13 mouse cellular contexts compared by ENCODE assay signal in genomic region chr16:21607021-21607650, GRCm38 (mm10).
DNase-seq lines count a peak whose midpoint lies in the region; ATAC-seq and TF ChIP-seq lines count a peak whose summit lies in the region.
"Had no signal": no experiment of that assay in that cellular context is flagged by ENCODE, and none has a peak within 500 bp of the region (broad histone marks: within the 10 kb centered on the region; RNA-seq: fewer than 3 reads in every experiment).

No protein-coding gene starts in this region.

- no peak overlapping the region for H3K4me3 ChIP-seq in heart, embryonic 10.5 days
- H3K4me3 ChIP-seq in left cerebral cortex, adult 2 months: no peak overlapping the region
- H3K4me3 ChIP-seq in kidney, embryonic 16.5 days (ENCODE audit: low read length): no peak overlapping the region
- H3K4me3 ChIP-seq: hindbrain, embryonic 10.5 days; limb, embryonic 12.5 days had no signal

- no peak overlapping the region for H3K4me2 ChIP-seq in kidney, embryonic 16.5 days (replicated peaks; ENCODE audit: low read depth, low read length)
- H3K4me2 ChIP-seq: limb, embryonic 12.5 days had no signal

- H3K4me1 ChIP-seq in heart, embryonic 10.5 days: peaks cover 23% of the 10 kb centered on the region
- peaks cover 16% of the 10 kb centered on the region for H3K4me1 ChIP-seq in kidney, embryonic 16.5 days (ENCODE audit: insufficient read depth, low read length)
- H3K4me1 ChIP-seq: limb, embryonic 12.5 days had no signal

- H3K27me3 ChIP-seq in heart, embryonic 10.5 days (ENCODE audit: insufficient read depth, poor library complexity, severe bottlenecking): no peaks in the 10 kb centered on the region
- no peaks in the 10 kb centered on the region for H3K27me3 ChIP-seq in kidney, embryonic 16.5 days (ENCODE audit: insufficient read depth, low read length)
- H3K27me3 ChIP-seq: limb, embryonic 12.5 days had no signal

- peak; percentile 42; the same call in 1 of the 2 replicates for ATAC-seq in kidney, embryonic 16.5 days (ENCODE audit: low FRiP score, low TSS enrichment)
- ATAC-seq: CD4-positive, CD25-positive, alpha-beta regulatory T cell, adult 4 months had no signal

- no peaks in the 10 kb centered on the region for H3K9me3 ChIP-seq in heart, embryonic 10.5 days
- no peaks in the 10 kb centered on the region for H3K9me3 ChIP-seq in kidney, embryonic 16.5 days (ENCODE audit: low read length)
- H3K9me3 ChIP-seq: hindbrain, embryonic 10.5 days; limb, embryonic 12.5 days had no signal

- peak; percentile 31 for DNase-seq in heart, embryonic 10.5 days (ENCODE audit: low spot score)
- DNase-seq in heart, adult 18-20 months: no peak
- DNase-seq in left cerebral cortex, adult 2 months (ENCODE audit: extremely low spot score in 1 of 2, low spot score in 2 of 2): no peak
- no peak for DNase-seq in left cerebral cortex, postnatal 14 days (ENCODE audit: low spot score in 2 of 2)
- peak; percentile 29 for DNase-seq in brain, embryonic 14.5 days (ENCODE audit: low read depth)
- no peak for DNase-seq in layer of hippocampus, postnatal 25 days (ENCODE audit: extremely low spot score in 1 of 2, low spot score in 1 of 2)
- no peak for DNase-seq in adipocyte (ENCODE audit: low spot score)
- DNase-seq: midbrain, embryonic 14.5 days; right cerebral cortex, postnatal 4 days had no signal

- intact Hi-C loops in left cerebral cortex, adult 2 months (cut with DNase I): loop anchor here (5.0 kb wide), 1 partner anchor 85 kb away; no protein-coding TSS in a partner anchor
- intact Hi-C loops in left cerebral cortex, postnatal 14 days (cut with DNase I): no loop called here

- no peak for TF ChIP-seq CTCF in left cerebral cortex, adult 2 months (IDR thresholded peaks at IDR 0.05)
- no peak for TF ChIP-seq CTCF in brain, embryonic 14.5 days (IDR thresholded peaks at IDR 0.05; ENCODE audit: borderline replicate concordance, extremely low read depth, insufficient read depth, insufficient read length)

- no peak overlapping the region for H3K9ac ChIP-seq in kidney, embryonic 16.5 days (replicated peaks; ENCODE audit: low read length)
- H3K9ac ChIP-seq: limb, embryonic 12.5 days had no signal

- 82% methylated on average over 8 of the region's 8 CpGs for WGBS in heart, embryonic 10.5 days
- 66% methylated on average over 8 of the region's 8 CpGs for WGBS in kidney, embryonic 16.5 days

- H3K36me3 ChIP-seq in heart, embryonic 10.5 days: 0 out of 2 replicates have a peak, but pooled peaks cover under 1% of the 10 kb centered on the region
- H3K36me3 ChIP-seq in kidney, embryonic 16.5 days (ENCODE audit: insufficient read depth, low read length): no peaks in the 10 kb centered on the region
- H3K36me3 ChIP-seq: hindbrain, embryonic 10.5 days; limb, embryonic 12.5 days had no signal

- TF ChIP-seq POLR2A in brain, embryonic 14.5 days (IDR thresholded peaks at IDR 0.05; ENCODE audit: borderline replicate concordance, extremely low read depth, insufficient read depth, insufficient read length, poor library complexity, severe bottlenecking): no peak

- peak overlapping the region; percentile 4; the same call in 1 of the 2 replicates for H3K27ac ChIP-seq in heart, embryonic 10.5 days
- peak overlapping the region; percentile 6; the same call in 1 of the 2 replicates for H3K27ac ChIP-seq in left cerebral cortex, adult 2 months
- H3K27ac ChIP-seq in kidney, embryonic 16.5 days (ENCODE audit: low read length): peak overlapping the region; percentile 9; the same call in 1 of the 2 replicates
- H3K27ac ChIP-seq: hindbrain, embryonic 10.5 days; limb, embryonic 12.5 days had no signal

Comparison
In these comparisons a context has a peak if more than half of its experiments do, and no peak if none do; other contexts are left out.
1. DNase-seq: peak in heart, embryonic 10.5 days (single experiment) and brain, embryonic 14.5 days (single experiment); none in heart, adult 18-20 months (0 of 2), left cerebral cortex, adult 2 months (0 of 2), left cerebral cortex, postnatal 14 days (0 of 2), layer of hippocampus, postnatal 25 days (0 of 2) and adipocyte (single experiment).
2. Peak in every context shown above with its lines, with median percentiles within 50 percentile points of each other: H3K27ac ChIP-seq.